Mouse (Mus musculus): ENCODE measurements around the gene Trim46. TPM values are rescaled to one million over a fixed set of nuclear protein-coding genes. Genes with fewer than 3 reads are reported as not detected.

Trim46 gene
- total RNA-seq, 1 experiment, result 3.1 TPM

DNA sequence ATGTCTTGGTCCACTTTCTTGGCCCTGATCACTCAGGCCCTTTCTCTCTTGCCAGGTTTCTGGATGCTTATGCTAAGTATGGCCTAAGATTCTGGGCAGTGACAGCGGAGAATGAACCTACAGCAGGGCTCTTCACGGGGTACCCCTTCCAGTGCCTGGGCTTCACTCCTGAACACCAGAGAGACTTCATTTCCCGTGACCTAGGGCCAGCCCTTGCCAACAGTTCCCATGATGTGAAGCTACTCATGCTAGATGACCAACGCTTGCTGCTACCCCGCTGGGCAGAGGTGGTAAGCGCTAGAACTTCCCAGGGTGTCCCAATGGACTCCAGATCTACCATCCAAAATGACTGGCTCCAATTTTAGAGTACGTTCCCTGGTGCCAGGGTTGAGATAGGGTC, 40.0 kb downstream of the Trim46 start:
- no peak for TF ChIP-seq HCFC1 (IDR thresholded peaks at IDR 0.05; ENCODE audit: borderline replicate concordance, insufficient read depth, low read length)
- TF ChIP-seq ZC3H11A (IDR thresholded peaks at IDR 0.05; ENCODE audit: borderline replicate concordance, low read depth, low read length), result no peak
- no peak for TF ChIP-seq ZNF384 (IDR thresholded peaks at IDR 0.05; ENCODE audit: low read depth, low read length)
- no peak for TF ChIP-seq MAFK (IDR thresholded peaks at IDR 0.05; ENCODE audit: insufficient read depth, low read depth, low read length)
- TF ChIP-seq CHD2 (IDR thresholded peaks at IDR 0.05; ENCODE audit: low read depth, low read length), result no peak
- H3K9me3 ChIP-seq (ENCODE audit: control insufficient read depth, insufficient read depth, low read depth, low read length), result no peaks in the 10 kb centered on the region
- peaks cover 0 to 2% of the 10 kb centered on the region in 2 experiments; a peak in 1 of 4 replicates for H3K4me1 ChIP-seq (ENCODE audit: control insufficient read depth in 2 of 2, insufficient read depth in 2 of 2, low read length in 2 of 2, poor library complexity in 1 of 2)
- H3K9ac ChIP-seq (ENCODE audit: insufficient read depth, low read depth, low read length, poor library complexity, severe bottlenecking), result no peak overlapping the region
- DNase-seq (ENCODE audit: low read depth, low spot score), result no peak
- no peak overlapping the region for H3K27ac ChIP-seq (ENCODE audit: insufficient read depth, low read depth, low read length, poor library complexity, severe bottlenecking)
- in situ Hi-C loops (cut with MboI; ENCODE audit: low sequenced_read_pairs in 2 of 2, unreplicated experiment in 2 of 2), result no loop called here
- H3K36me3 ChIP-seq (ENCODE audit: control insufficient read depth, insufficient read depth, low read length, poor library complexity, severe bottlenecking), result peaks cover 56% of the 10 kb centered on the region
- H3K4me3 ChIP-seq (ENCODE audit: insufficient read depth in 1 of 2, low read depth in 1 of 2, low read length in 2 of 2, poor library complexity in 1 of 2, severe bottlenecking in 1 of 2), result no peak overlapping the region

DNA sequence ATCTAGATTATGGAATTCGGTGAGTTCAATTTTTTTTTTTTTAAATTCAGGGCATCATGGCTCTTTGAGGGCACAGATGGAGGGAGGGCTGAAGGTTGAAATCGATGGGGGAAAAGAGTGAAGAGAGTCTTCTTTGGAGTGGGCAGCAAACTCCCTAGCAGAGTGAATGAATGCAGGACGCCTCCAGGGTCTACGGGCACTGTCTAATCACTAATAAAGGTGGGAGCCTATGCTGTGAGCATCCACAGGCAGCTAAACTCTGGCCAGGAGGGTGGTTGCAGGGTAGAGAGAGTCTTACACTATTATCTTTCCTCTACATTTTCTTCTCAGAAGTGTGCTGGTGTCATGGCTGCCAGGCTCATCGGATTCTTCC, 43.0 kb downstream of the Trim46 start:
- no peak for DNase-seq (ENCODE audit: low read depth, low spot score)
- H3K9me3 ChIP-seq (ENCODE audit: control insufficient read depth, insufficient read depth, low read depth, low read length), result no peaks in the 10 kb centered on the region
- peaks cover 0 to 2% of the 10 kb centered on the region in 2 experiments; a peak in 1 of 4 replicates for H3K4me1 ChIP-seq (ENCODE audit: control insufficient read depth in 2 of 2, insufficient read depth in 2 of 2, low read length in 2 of 2, poor library complexity in 1 of 2)
- in situ Hi-C loops (cut with MboI; ENCODE audit: low sequenced_read_pairs in 2 of 2, unreplicated experiment in 2 of 2), result no loop called here
- no peak overlapping the region for H3K27ac ChIP-seq (ENCODE audit: insufficient read depth, low read depth, low read length, poor library complexity, severe bottlenecking)
- H3K36me3 ChIP-seq (ENCODE audit: control insufficient read depth, insufficient read depth, low read length, poor library complexity, severe bottlenecking), result peaks cover 30% of the 10 kb centered on the region
- peak overlapping the region; percentile 78 to 87 for H3K4me3 ChIP-seq (ENCODE audit: insufficient read depth in 1 of 2, low read depth in 1 of 2, low read length in 2 of 2, poor library complexity in 1 of 2, severe bottlenecking in 1 of 2)
- peak overlapping the region; percentile 79 for H3K9ac ChIP-seq (ENCODE audit: insufficient read depth, low read depth, low read length, poor library complexity, severe bottlenecking)
- no peak for TF ChIP-seq ZC3H11A (IDR thresholded peaks at IDR 0.05; ENCODE audit: borderline replicate concordance, low read depth, low read length)
- no peak for TF ChIP-seq HCFC1 (IDR thresholded peaks at IDR 0.05; ENCODE audit: borderline replicate concordance, insufficient read depth, low read length)
- no peak for TF ChIP-seq CHD2 (IDR thresholded peaks at IDR 0.05; ENCODE audit: low read depth, low read length)
- TF ChIP-seq ZNF384 (IDR thresholded peaks at IDR 0.05; ENCODE audit: low read depth, low read length), result no peak
- TF ChIP-seq MAFK (IDR thresholded peaks at IDR 0.05; ENCODE audit: insufficient read depth, low read depth, low read length), result no peak

DNA sequence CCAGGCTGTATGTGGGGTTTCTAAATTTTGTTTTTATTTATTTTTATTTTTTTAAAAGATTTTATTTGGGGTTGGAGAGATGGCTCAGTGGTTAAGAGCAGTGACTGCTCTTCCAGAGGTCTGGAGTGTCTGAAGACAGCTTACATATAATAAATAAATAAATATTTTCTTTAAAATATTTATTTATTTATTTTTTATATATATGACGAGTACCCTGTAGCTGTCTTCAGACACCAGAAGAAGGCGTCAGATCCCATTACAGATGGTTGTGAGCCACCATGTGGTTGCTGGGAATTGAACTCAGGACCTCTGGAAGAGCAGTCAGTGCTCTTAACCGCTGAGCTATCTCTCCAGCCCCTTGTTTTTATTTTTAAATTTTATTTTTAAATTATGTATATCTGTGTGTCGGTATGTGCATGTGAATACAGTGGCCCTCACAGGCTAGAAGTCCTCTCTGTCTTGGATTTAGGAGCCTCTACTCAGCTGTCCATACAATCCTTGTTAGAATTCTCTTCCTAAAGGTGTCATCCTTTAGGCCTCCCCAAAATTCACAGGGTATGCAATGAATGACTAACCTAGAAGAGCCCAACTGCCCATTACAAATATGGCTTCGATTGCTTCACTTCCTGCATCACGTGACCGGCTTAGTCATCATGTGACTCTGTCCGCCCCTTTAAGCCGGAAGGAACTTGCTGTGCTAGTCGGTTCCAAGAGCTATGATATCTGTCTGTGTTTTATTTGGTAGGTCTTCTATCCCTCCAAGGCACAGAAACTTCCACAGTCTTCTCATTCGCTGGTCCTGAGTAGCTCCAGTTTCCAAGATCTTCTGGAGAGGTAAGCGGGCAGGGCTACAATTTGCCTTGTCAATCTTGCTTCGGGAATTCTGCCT, 43.6 kb downstream of the Trim46 start, which contains the start of gene Gba:
Gba (plus strand) TSS at position 676 of the 889 bp plus-strand sequence.
- TF ChIP-seq HCFC1 (IDR thresholded peaks at IDR 0.05; ENCODE audit: borderline replicate concordance, insufficient read depth, low read length), result peak; percentile 95
- no peak for TF ChIP-seq MAFK (IDR thresholded peaks at IDR 0.05; ENCODE audit: insufficient read depth, low read depth, low read length)
- no peak within 1 kb of the TSS for H3K27ac ChIP-seq (ENCODE audit: insufficient read depth, low read depth, low read length, poor library complexity, severe bottlenecking)
- in situ Hi-C loops (cut with MboI; ENCODE audit: low sequenced_read_pairs in 2 of 2, unreplicated experiment in 2 of 2), result no loop called here

DNA sequence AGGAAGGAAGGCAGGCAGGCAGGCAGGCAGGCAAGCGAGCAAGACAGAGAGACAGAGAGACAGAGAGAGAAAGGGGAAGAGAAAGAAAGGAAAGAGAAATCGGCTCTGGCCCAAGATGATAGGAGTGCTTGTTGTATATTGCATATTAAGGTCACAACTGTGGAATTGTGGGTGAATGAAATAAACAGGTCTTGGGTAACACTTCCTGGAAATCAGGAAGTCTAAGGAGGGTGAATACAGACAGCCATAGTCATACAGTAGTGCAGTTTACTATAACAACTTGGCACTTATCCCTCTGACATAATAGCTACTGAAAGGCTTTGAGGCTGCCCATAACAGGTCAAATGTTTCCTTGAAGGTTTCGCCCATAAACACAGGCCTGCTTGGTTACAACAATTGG, 46.3 kb downstream of the Trim46 start:
- DNase-seq (ENCODE audit: low read depth, low spot score), result no peak
- Histone ChIP-seq H3K27ac (ENCODE audit: insufficient read depth, low read depth, low read length, poor library complexity, severe bottlenecking) (no peak overlapping the region), H3K9ac (ENCODE audit: insufficient read depth, low read depth, low read length, poor library complexity, severe bottlenecking) (no peak overlapping the region), H3K9me3 (ENCODE audit: control insufficient read depth, insufficient read depth, low read depth, low read length) (no peaks in the 10 kb centered on the region), H3K4me3 (ENCODE audit: insufficient read depth in 1 of 2, low read depth in 1 of 2, low read length in 2 of 2, poor library complexity in 1 of 2, severe bottlenecking in 1 of 2) (no peak overlapping the region), H3K36me3 (ENCODE audit: control insufficient read depth, insufficient read depth, low read length, poor library complexity, severe bottlenecking) (peaks cover 8% of the 10 kb centered on the region; the same call in 1 of the 2 replicates), H3K4me1 (ENCODE audit: control insufficient read depth in 2 of 2, insufficient read depth in 2 of 2, low read length in 2 of 2, poor library complexity in 1 of 2) (peaks cover 1 to 11% of the 10 kb centered on the region in 2 experiments; a peak in 3 of 4 replicates)
- TF ChIP-seq HCFC1 (IDR thresholded peaks at IDR 0.05; ENCODE audit: borderline replicate concordance, insufficient read depth, low read length) (no peak), MAFK (IDR thresholded peaks at IDR 0.05; ENCODE audit: insufficient read depth, low read depth, low read length) (no peak), CHD2 (IDR thresholded peaks at IDR 0.05; ENCODE audit: low read depth, low read length) (no peak), ZNF384 (IDR thresholded peaks at IDR 0.05; ENCODE audit: low read depth, low read length) (no peak), ZC3H11A (IDR thresholded peaks at IDR 0.05; ENCODE audit: borderline replicate concordance, low read depth, low read length) (no peak)
- in situ Hi-C loops (cut with MboI; ENCODE audit: low sequenced_read_pairs in 2 of 2, unreplicated experiment in 2 of 2), result no loop called here

More for the DNA sequence above, 43.6 kb downstream of the Trim46 start, which contains the start of gene Gba:
- H3K9me3 ChIP-seq (ENCODE audit: control insufficient read depth, insufficient read depth, low read depth, low read length), result no peaks in the 10 kb centered on the region
- H3K4me1 ChIP-seq (ENCODE audit: control insufficient read depth in 2 of 2, insufficient read depth in 2 of 2, low read length in 2 of 2, poor library complexity in 1 of 2), result peaks cover 0 to 2% of the 10 kb centered on the region in 2 experiments; a peak in 1 of 4 replicates
- peak; percentile 91 for DNase-seq (ENCODE audit: low read depth, low spot score)
- peak within 1 kb of the TSS; percentile 79 for H3K9ac ChIP-seq (ENCODE audit: insufficient read depth, low read depth, low read length, poor library complexity, severe bottlenecking)
- H3K36me3 ChIP-seq (ENCODE audit: control insufficient read depth, insufficient read depth, low read length, poor library complexity, severe bottlenecking), result peaks cover 24% of the 10 kb centered on the region
- peak within 1 kb of the TSS; percentile 78 to 87 for H3K4me3 ChIP-seq (ENCODE audit: insufficient read depth in 1 of 2, low read depth in 1 of 2, low read length in 2 of 2, poor library complexity in 1 of 2, severe bottlenecking in 1 of 2)

Data from ES-E14 (cell line).